Mouse (Mus musculus) bone marrow macrophage, adult 2 months (primary cell): ENCODE measurements around the gene Chic2.

Experiments
- CTCF ChIP-seq: IDR thresholded peaks from 2 replicates; pipeline ENCODE4 v1.5.1; 2012; ENCODE audit warnings: low read depth, mild to moderate bottlenecking, low read length, moderate library complexity
- POLR2A ChIP-seq: IDR thresholded peaks from 2 replicates; pipeline ENCODE4 v1.6.1; 2012; ENCODE audit warnings: mild to moderate bottlenecking, low read depth, low read length, borderline replicate concordance

DNA sequence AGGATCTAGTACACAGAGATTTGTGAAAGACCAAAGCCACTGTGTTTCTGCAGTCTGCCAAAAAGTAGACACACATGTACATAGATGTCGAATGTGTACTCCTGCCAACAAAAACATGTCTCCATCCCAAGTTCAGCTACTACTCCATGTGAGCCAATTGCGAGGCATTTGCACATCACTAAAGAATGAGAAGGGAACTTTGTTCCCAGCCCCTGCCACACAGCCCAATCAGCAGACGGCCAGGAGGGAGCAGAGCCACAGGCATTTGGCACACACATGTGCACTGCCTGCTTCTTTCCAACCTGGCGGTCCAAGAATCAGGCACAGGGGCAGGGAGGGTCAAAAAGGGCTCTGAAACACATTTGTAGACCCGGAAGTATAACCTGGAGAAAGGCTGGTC, 81.8 kb downstream of the Chic2 start:
- TF ChIP-seq POLR2A, result no peak
- no peak for TF ChIP-seq CTCF
